Mouse (Mus musculus): ENCODE data around the gene Rundc3a. TPM values are rescaled to one million over a fixed set of nuclear protein-coding genes. Genes with fewer than 3 reads are reported as not detected.

Gene Rundc3a
- total and polyA plus RNA-seq, 3 experiments = 0.16 TPM; not detected in 2

DNA sequence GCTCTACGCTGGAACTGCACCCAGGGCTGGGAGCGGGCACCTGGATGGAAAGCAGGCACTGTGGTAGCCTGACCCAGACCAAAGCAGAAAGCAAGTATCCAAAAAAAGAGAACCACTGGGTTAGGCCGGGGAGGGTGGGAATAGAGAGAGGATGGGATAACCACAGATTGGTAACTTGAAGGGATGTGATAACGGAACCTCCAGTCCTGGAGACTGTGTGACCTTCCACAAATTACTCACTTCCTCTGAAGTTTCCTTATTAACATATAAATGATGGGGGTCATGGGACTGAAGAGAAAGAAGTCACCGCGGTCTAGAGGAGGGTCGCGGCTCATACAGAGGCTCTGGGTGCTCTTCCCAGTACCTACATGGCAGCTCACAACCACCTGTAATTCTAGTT is 47.1 kb downstream of the Rundc3a start:
- ATAC-seq (ENCODE audit: extremely low read depth, insufficient number of reproducible peaks, low FRiP score, poor library complexity, severe bottlenecking) (no peak), DNase-seq (ENCODE audit: low spot score) (no peak)
- no peak for TF ChIP-seq GATA1 (IDR thresholded peaks at IDR 0.05; ENCODE audit: borderline replicate concordance, low read length)
- TF ChIP-seq TAL1 (conservative IDR thresholded peaks at IDR 0.05; ENCODE audit: low read depth, low read length) = no peak
- TF ChIP-seq CTCF (IDR thresholded peaks at IDR 0.05; ENCODE audit: low read depth, low read length) = no peak
- no peak for TF ChIP-seq GATA2 (IDR thresholded peaks at IDR 0.05; ENCODE audit: borderline replicate concordance, low read depth, low read length)
- no peak for TF ChIP-seq POLR2AphosphoS5 (IDR thresholded peaks at IDR 0.05; ENCODE audit: insufficient replicate concordance, low read depth, low read length)
- peaks cover 14% of the 10 kb centered on the region for H3K36me3 ChIP-seq (replicated peaks)
- peaks cover 14% of the 10 kb centered on the region; the same call in 1 of the 2 replicates for H3K4me1 ChIP-seq (ENCODE audit: insufficient read depth, low read depth, low read length)
- H3K9me3 ChIP-seq (replicated peaks) = peaks cover 14% of the 10 kb centered on the region
- peaks cover 75% of the 10 kb centered on the region for H3K27me3 ChIP-seq (ENCODE audit: insufficient read depth, low read length)
- no peak overlapping the region for H3K4me3 ChIP-seq (ENCODE audit: low read depth, low read length)

DNA sequence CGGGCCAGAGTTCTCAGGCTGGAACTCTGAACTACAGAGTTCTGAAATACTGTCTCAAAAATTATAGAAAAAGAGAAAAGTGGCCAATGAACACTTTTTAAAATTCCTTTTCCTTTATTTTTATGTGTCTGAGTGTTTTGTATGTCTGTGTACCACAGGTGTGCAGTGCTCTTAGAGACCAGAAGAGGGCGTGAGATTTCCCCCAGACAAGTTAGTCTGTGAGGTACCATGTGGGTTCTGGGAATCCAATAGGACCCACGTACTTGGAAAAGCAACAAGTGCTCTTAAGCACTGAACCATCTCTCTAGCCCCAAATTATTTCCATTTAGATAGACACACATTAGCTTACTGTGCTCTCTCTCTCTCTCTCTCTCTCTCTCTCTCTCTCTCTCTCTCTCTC is 48.2 kb downstream of the Rundc3a start:
- Histone ChIP-seq H3K9me3 (replicated peaks) (peaks cover 14% of the 10 kb centered on the region), H3K36me3 (replicated peaks) (peaks cover 2% of the 10 kb centered on the region), H3K4me1 (ENCODE audit: insufficient read depth, low read depth, low read length) (peaks cover 17% of the 10 kb centered on the region), H3K4me3 (ENCODE audit: low read depth, low read length) (no peak overlapping the region), H3K27me3 (ENCODE audit: insufficient read depth, low read length) (peaks cover 82% of the 10 kb centered on the region)
- ATAC-seq (ENCODE audit: extremely low read depth, insufficient number of reproducible peaks, low FRiP score, poor library complexity, severe bottlenecking) = no peak
- TF ChIP-seq GATA2 (IDR thresholded peaks at IDR 0.05; ENCODE audit: borderline replicate concordance, low read depth, low read length) (no peak), TAL1 (conservative IDR thresholded peaks at IDR 0.05; ENCODE audit: low read depth, low read length) (no peak), POLR2AphosphoS5 (IDR thresholded peaks at IDR 0.05; ENCODE audit: insufficient replicate concordance, low read depth, low read length) (no peak), CTCF (IDR thresholded peaks at IDR 0.05; ENCODE audit: low read depth, low read length) (no peak; the same call in 1 of the 2 replicates), GATA1 (IDR thresholded peaks at IDR 0.05; ENCODE audit: borderline replicate concordance, low read length) (no peak)
- no peak for DNase-seq (ENCODE audit: low spot score)

DNA sequence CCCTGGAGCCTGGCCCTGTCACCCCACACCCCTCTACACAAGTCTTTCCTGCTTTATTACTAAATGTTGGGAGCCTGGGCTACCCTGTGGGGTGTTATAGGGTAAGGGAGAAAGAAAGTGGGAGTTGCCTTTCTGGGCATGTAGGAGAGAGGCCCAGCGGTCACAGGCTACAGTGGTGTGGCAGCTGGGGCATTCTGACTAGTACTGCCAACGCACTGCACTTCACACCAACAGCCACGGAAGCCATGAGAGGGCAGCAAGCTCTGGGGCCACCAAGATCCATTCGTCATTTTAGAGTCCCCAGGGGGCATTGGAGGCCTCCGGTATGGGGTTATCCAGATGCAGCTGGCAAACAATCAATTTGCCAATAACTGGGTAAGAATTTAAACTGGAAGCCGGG is 48.9 kb downstream of the Rundc3a start:
- no peak for TF ChIP-seq GATA2 (IDR thresholded peaks at IDR 0.05; ENCODE audit: borderline replicate concordance, low read depth, low read length)
- TF ChIP-seq CTCF (IDR thresholded peaks at IDR 0.05; ENCODE audit: low read depth, low read length) = no peak
- no peak for TF ChIP-seq TAL1 (conservative IDR thresholded peaks at IDR 0.05; ENCODE audit: low read depth, low read length)
- TF ChIP-seq POLR2AphosphoS5 (IDR thresholded peaks at IDR 0.05; ENCODE audit: insufficient replicate concordance, low read depth, low read length) = no peak
- no peak for TF ChIP-seq GATA1 (IDR thresholded peaks at IDR 0.05; ENCODE audit: borderline replicate concordance, low read length)
- H3K36me3 ChIP-seq (replicated peaks) = no peaks in the 10 kb centered on the region
- peaks cover 23% of the 10 kb centered on the region for H3K4me1 ChIP-seq (ENCODE audit: insufficient read depth, low read depth, low read length)
- H3K4me3 ChIP-seq (ENCODE audit: low read depth, low read length) = no peak overlapping the region
- no peak for DNase-seq (ENCODE audit: low spot score)
- H3K9me3 ChIP-seq (replicated peaks) = peaks cover 14% of the 10 kb centered on the region
- ATAC-seq (ENCODE audit: extremely low read depth, insufficient number of reproducible peaks, low FRiP score, poor library complexity, severe bottlenecking) = no peak
- H3K27me3 ChIP-seq (ENCODE audit: insufficient read depth, low read length) = peaks cover 86% of the 10 kb centered on the region

DNA sequence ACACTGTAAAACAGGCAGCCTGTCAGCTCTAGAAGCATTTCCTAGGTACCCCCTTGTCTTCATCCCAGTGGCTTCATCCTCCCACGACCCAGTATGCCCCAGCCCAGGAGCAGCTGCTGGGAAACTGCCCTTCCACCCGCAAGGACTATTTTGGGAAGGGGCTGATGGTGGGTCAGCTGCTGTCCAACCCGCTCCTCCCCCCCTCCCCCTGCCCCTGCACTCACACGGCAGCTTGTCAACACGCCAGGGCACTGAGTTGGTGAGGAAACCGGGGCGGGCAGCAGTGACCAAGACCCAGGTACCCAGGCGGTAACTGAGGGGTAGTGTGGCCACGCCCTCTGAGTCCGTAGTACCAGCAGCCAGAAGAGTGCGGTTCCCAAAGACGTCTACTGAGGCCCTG is 50.5 kb downstream of the Rundc3a start:
- peaks cover 85% of the 10 kb centered on the region for H3K27me3 ChIP-seq (ENCODE audit: insufficient read depth, low read length)
- H3K4me3 ChIP-seq (ENCODE audit: low read depth, low read length) = no peak overlapping the region
- ATAC-seq (ENCODE audit: extremely low read depth, insufficient number of reproducible peaks, low FRiP score, poor library complexity, severe bottlenecking) = no peak
- H3K36me3 ChIP-seq (replicated peaks) = no peaks in the 10 kb centered on the region
- DNase-seq (ENCODE audit: low spot score) = no peak
- peaks cover 14% of the 10 kb centered on the region for H3K4me1 ChIP-seq (ENCODE audit: insufficient read depth, low read depth, low read length)
- TF ChIP-seq GATA2 (IDR thresholded peaks at IDR 0.05; ENCODE audit: borderline replicate concordance, low read depth, low read length) = no peak
- no peak for TF ChIP-seq GATA1 (IDR thresholded peaks at IDR 0.05; ENCODE audit: borderline replicate concordance, low read length)
- no peak for TF ChIP-seq POLR2AphosphoS5 (IDR thresholded peaks at IDR 0.05; ENCODE audit: insufficient replicate concordance, low read depth, low read length)
- no peak for TF ChIP-seq TAL1 (conservative IDR thresholded peaks at IDR 0.05; ENCODE audit: low read depth, low read length)
- TF ChIP-seq CTCF (IDR thresholded peaks at IDR 0.05; ENCODE audit: low read depth, low read length) = no peak
- H3K9me3 ChIP-seq (replicated peaks) = no peaks in the 10 kb centered on the region; the same call in 1 of the 2 replicates

DNA sequence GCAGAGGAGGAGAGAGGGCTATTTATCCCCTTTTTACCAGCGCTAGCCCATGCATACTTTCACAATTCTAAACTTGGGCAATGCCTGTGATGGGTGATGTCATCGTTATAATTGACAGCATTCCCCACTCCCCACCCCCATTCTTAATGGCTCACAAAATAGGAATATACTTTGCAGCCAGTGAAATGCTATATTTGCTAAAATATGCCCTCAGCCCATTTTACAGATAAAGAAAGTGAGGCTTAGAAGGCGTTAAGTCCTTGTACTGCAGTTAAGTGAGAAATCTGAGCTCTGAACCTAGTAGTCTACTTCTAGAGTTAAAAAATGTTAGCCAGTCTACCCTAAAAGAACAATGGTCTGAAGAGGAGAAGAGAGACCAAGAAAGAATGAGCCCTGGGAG is 51.1 kb downstream of the Rundc3a start:
- H3K36me3 ChIP-seq (replicated peaks) = no peaks in the 10 kb centered on the region
- H3K27me3 ChIP-seq (ENCODE audit: insufficient read depth, low read length) = peaks cover 83% of the 10 kb centered on the region
- ATAC-seq (ENCODE audit: extremely low read depth, insufficient number of reproducible peaks, low FRiP score, poor library complexity, severe bottlenecking) (no peak), DNase-seq (ENCODE audit: low spot score) (no peak)
- H3K4me1 ChIP-seq (ENCODE audit: insufficient read depth, low read depth, low read length) = peaks cover 14% of the 10 kb centered on the region
- H3K9me3 ChIP-seq (replicated peaks) = no peaks in the 10 kb centered on the region
- TF ChIP-seq TAL1 (conservative IDR thresholded peaks at IDR 0.05; ENCODE audit: low read depth, low read length) (no peak), POLR2AphosphoS5 (IDR thresholded peaks at IDR 0.05; ENCODE audit: insufficient replicate concordance, low read depth, low read length) (no peak), CTCF (IDR thresholded peaks at IDR 0.05; ENCODE audit: low read depth, low read length) (no peak), GATA1 (IDR thresholded peaks at IDR 0.05; ENCODE audit: borderline replicate concordance, low read length) (no peak), GATA2 (IDR thresholded peaks at IDR 0.05; ENCODE audit: borderline replicate concordance, low read depth, low read length) (no peak)
- H3K4me3 ChIP-seq (ENCODE audit: low read depth, low read length) = no peak overlapping the region

DNA sequence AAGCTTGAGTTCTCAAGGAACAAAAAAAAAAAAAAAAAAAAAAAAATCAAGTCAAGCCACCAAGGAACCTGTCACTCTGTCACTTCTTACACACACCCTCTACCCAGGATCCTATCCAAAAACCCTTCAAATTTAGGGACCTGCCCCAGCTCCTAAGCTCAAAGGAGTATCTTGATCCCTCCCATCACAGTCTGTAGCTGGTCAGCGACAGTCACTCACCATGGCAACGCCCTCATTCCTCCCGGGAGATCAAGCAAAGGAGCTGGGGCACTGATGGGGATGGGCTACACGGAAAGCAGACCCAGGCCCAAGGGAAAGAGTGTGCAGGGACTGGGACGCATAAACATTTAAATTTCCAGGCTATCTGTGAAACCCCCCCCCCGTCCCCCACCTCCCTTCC is 51.6 kb downstream of the Rundc3a start:
- H3K9me3 ChIP-seq (replicated peaks) = no peaks in the 10 kb centered on the region
- DNase-seq (ENCODE audit: low spot score) (no peak), ATAC-seq (ENCODE audit: extremely low read depth, insufficient number of reproducible peaks, low FRiP score, poor library complexity, severe bottlenecking) (no peak)
- peaks cover 83% of the 10 kb centered on the region for H3K27me3 ChIP-seq (ENCODE audit: insufficient read depth, low read length)
- no peaks in the 10 kb centered on the region for H3K36me3 ChIP-seq (replicated peaks)
- no peak overlapping the region for H3K4me3 ChIP-seq (ENCODE audit: low read depth, low read length)
- peaks cover 14% of the 10 kb centered on the region for H3K4me1 ChIP-seq (ENCODE audit: insufficient read depth, low read depth, low read length)
- TF ChIP-seq POLR2AphosphoS5 (IDR thresholded peaks at IDR 0.05; ENCODE audit: insufficient replicate concordance, low read depth, low read length) = no peak
- TF ChIP-seq GATA1 (IDR thresholded peaks at IDR 0.05; ENCODE audit: borderline replicate concordance, low read length) = no peak
- TF ChIP-seq GATA2 (IDR thresholded peaks at IDR 0.05; ENCODE audit: borderline replicate concordance, low read depth, low read length) = no peak
- no peak for TF ChIP-seq TAL1 (conservative IDR thresholded peaks at IDR 0.05; ENCODE audit: low read depth, low read length)
- no peak for TF ChIP-seq CTCF (IDR thresholded peaks at IDR 0.05; ENCODE audit: low read depth, low read length)
